Mouse (Mus musculus) thymus, postnatal 10 days (tissue): ENCODE data around the gene Krt9.
"Not testable (repeated sequence)": the region's sequence is repeated elsewhere in the genome, so short reads cannot be mapped to it uniquely, and the experiment has no call there.

Source experiments
- DNase-seq, 2 experiments: peaks; one replicate each; pipeline ENCODE4 v3.0.0; 2021; ENCODE audit warnings: low spot score in 2 of 2

Gene Krt9

DNA sequence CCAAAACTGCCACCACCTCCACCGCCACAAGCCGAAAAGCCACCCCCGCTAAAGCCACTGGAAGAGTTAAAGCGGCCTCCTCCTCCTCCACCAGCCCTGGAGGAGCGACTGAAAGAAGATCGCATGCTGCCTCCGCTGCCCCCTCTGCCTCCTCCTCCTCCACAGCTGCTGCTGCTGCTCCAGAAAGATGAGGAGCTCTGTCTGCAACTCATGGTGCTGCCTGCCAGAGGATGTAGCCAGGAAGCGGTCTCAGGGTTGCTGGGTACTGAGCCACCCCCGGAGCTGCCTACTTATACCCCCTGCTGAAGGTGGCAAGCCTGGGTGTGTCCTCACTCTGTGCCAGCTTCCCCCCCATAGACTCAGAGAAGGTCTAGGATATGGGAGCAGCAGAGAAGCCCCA lies at the start of gene Krt9:
TSS of gene Krt9 (minus strand) at position 255 of the 400 bp plus-strand sequence.
- DNase-seq = no peak

DNA sequence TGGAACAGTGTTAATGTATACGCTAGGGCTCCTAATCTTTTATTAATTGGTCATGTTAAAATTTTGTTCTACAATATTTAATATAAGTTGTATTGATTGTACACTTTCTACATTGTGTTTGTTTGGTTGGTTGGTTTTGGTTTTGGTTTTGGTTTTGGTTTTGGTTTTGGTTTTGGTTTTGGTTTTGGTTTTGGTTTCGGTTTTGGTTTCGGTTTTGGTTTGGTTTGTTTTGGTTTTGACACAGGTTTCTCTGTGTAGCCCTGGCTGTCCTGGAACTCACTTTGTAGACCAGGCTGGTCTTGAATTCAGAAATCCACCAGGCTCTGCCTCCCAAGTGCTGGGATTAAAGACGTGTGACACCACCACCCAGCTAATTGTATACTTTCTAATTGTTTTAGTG lies 47.2 kb upstream of the Krt9 start:
- not testable (repeated sequence) for DNase-seq

DNA sequence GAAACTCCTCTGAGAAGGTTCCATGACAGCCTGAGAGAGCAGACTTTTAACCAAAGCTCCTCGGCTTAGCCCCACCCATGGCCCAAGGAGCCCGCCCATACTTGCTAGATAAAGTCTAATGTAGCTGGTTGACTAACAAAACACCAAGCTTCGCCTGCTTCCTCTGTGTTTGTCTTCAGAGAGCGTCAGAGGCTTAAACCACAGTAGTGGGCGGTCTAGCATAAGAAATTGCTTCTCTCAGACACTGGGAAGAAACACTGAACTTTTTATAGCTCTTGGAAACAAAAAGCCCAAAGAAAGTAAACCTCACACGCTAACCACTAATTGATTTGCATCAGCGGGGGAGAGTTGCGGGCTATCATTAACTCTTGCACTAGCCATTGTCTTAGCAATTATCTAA lies 28.7 kb upstream of the Krt9 start:
- DNase-seq = no peak

DNA sequence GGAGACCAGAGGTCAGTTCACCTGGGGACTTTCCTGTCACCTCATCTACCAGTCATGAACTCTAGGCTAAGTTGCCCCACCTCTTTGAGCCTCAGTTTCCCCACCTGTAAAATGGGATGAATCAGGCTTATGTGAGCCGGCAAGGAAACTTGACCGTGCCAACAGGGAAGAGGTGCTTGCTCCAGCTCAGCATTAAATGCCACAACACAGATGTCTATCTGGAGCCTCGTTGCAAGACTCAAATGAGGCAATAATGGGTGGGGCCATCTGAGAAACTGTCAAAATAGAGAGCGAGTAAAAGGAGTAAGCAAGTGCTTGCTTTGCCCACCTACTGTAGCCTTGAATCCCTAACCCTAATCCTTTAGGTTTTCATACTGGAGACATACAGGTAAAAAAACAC lies 26.3 kb upstream of the Krt9 start:
- DNase-seq = no peak

DNA sequence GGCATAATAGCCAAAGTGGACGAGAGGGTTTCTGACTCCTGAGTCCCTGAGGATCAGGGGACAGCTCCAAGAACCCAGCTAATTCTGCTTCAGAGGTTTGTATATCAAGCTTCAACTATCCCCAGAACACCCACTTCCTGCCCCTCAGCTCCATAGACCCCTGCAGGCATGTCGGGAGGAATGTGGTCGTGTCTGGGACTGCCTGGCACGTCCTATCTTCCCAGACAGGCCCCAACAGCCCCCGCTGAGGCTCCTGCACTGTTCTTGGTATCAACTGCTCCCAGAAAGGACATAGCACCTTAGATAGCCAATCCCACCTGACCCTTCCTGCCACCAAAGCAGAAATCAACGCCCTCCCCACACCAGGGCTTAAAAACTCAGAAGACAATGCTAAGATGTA lies 15.5 kb upstream of the Krt9 start:
- DNase-seq = no peak

DNA sequence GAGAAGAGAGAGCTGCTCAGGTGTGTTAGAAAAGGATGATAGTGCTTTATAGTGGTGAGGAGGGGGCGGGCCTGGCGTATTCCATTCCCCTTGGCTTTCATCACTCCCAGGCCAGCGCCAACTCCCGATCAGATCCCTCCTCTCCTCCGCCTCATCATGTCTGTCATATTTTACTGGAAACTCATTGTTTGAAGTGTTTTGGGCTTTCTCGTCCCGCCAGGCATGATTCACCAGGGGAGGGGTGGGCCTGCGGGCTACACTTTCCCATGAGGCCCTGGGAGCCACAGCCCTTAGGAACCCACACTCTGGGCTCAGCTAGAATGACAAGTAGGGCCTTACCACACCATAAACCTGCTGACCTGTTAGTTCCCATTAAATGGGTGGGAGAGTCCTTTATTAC lies 14.5 kb upstream of the Krt9 start, which contains the start of gene Krt14:
TSS of gene Krt14 (minus strand) at position 51 of the 400 bp plus-strand sequence.
- DNase-seq = no peak

DNA sequence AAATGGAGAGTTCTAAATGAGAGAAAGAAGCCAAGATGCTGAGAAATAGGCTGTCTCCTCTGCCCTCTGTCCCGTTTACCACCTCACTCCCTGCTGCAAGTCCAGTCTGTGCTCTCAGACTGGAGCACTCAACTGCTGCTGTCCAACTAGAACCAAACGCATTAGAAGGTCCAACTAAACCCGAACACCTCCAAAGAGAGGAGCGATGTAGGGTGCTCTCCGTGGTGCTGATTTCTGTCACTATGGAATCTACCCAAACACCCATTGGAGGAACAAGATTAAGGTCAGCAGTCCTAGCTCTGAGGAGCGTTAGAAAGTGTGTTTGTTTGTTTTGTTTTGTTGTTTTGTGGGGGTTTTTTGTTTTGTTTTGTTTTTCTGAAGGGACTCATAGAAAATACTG lies 10.4 kb upstream of the Krt9 start:
- no peak for DNase-seq

DNA sequence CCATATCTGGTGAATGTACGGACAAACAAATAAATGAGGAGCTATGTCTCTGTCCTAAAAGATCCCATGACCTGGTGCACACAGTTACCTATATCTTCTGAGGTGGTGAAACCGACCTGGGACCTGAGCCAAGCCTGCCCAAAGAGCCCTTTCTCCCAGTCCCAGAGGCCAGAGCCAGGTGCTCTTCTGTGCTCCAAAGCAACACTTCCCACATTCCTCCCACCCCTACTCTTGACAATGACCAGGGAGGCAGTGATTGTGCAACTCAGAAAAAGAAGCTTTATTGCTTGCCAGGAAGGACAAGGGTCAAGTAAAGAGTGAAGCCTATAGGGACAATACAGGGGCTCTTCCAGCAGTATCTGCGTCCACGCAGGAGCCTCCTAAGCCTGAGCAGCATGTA lies 9.9 kb upstream of the Krt9 start:
- DNase-seq = no peak

DNA sequence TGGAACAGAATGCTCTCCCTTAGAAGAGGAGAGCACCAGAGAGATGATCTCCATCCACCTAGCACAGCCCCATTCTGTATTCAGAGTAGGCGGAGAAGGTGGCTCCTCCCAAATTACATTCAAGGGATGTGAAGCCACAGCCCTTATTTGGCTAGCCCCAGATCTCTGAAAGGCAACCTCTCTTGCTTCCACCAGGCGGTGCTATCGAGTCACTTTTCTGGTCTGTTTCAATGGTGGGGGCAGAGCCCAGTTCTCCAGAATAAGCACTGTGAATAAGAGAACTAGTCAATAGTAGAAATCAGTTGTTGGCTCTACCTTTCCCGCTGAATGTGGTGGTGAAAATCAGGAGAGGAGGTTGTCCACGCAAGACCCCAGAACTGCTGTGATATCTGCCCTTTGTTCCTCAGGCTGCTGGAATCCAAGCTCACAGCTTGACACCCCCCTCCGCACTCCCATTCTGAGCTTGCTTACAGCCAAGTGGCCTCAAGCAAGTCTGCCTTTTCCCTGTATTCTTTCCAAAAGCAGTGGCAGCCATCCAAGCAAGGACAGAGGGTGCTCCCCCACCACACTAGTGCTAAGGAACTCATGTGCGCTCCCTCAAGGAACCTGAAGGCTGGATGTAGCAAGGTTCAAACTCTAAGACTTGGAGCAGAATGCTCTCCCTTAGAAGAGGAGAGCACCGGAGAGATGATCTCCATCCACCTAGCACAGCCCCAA lies 7.2 kb upstream of the Krt9 start:
- DNase-seq = peak in 1 of 2 experiments; percentile 13

DNA sequence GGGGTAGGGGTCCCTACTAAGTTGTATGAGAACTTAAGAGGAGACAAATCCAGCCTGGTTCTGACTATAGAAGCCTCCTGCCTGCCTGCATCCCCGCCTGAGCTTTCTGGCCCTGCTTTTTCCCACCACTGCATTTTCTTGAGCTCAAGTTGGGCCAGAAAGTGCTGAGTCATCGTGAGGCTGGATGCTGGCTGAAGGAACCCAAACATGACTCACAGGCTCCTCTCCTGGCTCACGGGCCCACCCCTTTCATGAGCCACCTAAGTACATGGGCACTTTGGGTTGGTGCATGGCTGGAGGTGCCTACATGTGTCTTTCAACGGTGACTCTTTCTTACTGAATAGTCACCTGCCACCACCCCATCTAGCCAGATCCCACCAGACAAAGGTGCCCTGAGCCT lies 5.6 kb upstream of the Krt9 start:
- DNase-seq = no peak

DNA sequence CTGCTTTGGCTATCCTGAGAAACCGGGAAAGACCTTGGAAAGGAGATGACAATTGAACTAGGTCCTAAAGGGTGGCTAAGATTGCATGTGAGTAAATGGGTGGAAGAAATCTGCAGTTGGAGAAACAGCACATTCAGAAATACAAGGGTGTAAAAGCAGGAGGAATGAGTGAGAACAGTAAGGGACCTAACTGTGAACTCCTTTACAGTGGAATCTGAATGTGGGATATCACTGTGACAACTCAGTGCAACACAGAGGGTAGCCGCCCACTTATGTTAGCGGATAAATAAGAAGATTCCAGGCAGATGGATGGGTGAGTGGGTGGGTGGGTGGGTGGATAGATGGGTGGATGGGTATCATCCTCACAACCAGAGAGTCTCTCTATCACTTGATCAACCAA lies 1.2 kb downstream of the Krt9 start:
- no peak for DNase-seq

DNA sequence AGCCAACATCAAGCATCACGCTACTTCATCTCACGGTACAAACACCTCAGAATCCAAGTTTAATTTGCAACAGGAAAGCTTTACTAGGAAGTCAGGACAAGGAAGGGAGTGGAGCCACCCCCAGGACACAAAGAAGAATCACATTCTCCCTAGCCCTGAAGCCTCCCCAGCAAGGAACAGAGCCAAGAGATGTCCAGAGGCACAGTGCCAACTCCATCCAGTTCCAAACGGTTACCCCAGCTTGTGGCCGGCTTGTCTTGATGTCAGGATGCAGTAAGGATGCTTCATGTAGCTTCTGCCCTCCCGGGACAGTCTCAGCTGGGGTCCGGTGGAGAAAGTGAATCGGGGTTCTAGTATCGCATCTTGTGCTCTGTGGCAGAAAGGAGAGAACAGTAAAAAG lies 6.3 kb downstream of the Krt9 start:
- no peak for DNase-seq

DNA sequence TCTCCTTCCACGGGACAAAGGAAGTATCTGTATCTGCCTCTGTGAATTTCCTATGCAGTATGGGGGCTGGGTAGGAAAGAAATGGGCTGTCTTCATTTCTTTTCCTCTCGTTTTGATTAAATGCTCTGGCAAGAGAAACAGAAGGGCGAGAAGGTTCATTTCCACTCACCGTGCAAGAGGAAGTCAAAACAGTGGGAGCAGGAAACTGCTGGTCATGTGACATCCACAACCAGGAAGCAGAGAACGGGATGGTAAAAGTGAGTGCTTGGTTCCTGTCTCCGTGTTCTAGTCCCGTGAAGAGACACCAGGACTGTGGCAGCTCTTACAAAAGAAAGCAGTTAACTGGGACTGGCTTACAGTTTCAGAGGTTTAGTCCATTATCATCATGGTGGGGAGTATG lies 11.3 kb downstream of the Krt9 start:
- no peak for DNase-seq

DNA sequence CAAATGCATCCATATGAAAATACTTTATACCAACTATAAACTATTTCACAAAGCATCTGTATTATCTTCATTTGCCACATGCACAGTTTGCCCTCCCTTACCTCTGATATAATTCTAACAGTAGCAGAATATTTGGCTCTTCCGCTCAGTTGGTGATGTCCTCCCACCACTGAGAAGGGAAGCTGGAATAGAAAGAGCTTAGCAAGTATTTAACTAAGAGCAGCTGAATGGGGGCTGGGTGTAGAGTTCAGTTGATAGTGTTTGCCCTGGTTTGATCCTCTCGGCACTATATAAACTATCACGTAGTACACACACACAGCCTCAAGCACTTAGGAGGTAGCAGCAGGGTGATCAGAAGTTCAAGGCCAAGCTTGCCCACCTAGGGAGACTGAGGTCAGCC lies 13.8 kb downstream of the Krt9 start:
- DNase-seq = no peak

DNA sequence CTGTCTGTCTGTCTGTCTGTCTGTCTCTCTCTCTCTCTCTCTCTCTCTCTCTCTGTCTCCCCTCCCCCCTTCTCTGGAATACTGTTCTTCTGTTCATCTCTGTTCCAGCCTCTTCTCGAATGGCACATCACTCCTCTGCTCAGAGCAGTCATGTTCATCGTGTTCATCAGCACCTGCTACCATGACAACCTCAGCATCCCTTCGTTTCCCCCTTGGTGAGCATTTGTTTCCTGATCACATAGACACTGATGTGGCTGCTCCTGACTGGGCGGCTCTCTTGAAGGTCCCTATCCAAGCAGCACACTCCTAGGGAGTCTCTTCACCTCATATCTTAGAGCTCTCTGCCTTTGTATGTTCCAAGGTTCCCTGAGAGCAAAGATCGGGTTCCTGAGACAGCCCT lies 14.7 kb downstream of the Krt9 start:
- no peak for DNase-seq

DNA sequence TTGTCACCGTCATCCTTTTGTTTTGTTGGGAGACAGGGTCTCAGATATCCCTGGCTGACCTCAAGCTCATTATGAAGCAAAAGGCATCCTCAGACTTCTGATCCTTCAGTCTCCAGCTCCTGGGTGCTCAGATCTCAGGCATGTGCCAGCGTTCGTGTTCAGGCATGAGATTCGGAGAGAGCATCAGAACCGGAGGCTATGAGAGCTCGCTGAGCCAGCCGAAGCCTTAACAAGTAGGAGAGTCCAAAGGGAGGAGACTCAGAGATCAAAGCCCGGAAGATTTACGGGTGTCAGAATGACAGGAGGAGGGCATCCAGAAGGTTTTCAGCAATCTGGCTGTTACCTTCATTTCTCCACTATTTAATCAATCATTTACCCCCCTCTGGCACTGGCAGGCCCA lies 16.3 kb downstream of the Krt9 start:
- no peak for DNase-seq

DNA sequence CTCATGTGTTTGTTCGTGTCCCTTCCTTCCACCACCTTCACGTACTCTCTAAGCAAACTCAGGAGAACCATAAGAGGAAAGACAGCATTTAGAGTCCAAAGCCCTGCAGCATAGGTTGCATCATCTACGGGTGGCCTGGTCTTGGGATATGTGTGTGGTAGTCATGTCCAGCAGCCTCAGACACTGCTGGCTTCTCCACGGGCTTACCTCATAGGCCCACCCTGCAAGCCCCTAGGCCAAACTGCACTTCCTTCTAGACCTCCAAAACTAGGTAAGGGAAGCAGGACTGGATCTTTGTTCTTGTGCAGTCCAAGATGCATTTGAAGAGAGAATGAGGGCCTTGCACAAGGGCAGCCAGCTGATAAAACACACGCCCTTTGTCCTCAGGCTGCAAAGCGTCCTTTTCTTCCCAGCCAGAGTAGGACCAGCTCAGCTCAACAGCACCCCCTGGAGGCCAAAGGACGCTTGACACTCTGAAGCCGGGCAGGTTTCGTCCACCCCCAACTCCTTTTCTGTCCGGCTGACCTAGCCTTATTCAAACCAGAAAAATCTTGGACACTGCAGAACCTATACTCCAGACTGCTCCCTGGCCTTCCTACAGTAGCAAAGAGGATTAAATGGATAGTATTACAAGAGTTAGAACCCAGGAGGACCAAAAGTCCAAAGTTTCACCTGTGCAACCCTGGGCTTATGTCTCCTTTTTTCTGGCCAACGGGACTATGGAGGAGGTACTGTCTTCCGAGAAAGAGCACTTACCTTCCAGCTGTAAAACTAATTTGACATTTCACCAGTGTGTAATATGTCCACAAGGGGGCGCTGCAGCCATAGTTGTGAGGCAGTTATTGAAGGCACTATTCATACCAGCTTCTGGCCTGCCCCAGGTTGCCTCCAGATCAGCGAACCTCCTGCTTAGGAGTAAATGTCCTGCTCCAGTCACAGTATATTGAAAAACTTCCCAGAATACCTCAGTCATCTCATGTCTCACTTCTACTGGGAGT lies 24.0 kb downstream of the Krt9 start:
- DNase-seq = peak in 1 of 2 experiments; percentile 39

DNA sequence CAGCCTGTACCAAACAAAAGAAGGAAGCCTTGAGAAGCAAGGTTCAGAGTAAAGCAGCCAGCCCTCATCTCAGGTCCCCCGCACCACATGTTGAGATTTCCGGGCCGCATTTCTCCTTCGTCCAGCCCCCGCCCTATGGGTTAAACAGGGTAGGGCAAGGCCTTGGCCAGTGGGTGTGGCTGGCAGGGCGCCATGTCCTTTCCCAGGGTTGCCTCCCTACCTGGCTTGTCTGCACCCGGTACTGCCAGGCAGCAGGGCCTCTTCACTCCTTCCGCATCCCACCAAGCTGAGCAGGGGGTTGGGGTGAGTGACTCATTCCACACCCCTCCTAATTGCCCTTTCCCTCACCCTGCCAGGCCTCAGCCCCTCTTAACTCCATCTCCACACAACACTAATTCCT lies 25.0 kb downstream of the Krt9 start:
- no peak for DNase-seq

DNA sequence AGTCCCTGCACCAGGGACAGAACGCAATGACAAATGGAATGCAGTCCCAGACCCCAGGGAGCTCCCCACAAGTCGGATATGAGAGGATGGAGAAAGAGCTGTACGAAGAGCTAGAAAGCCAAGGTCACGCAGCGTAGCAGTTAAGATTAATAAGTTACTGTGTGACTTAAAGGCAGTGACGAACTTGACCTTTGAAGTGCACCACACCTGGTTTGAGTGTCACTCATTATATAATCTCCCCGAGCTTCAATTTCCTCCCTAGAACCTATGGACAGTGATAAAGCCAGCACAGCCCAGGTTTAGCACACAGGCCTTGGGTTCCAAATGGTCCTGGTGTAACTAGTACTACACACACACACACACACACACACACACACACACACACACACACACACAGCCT lies 28.7 kb downstream of the Krt9 start:
- no peak for DNase-seq

DNA sequence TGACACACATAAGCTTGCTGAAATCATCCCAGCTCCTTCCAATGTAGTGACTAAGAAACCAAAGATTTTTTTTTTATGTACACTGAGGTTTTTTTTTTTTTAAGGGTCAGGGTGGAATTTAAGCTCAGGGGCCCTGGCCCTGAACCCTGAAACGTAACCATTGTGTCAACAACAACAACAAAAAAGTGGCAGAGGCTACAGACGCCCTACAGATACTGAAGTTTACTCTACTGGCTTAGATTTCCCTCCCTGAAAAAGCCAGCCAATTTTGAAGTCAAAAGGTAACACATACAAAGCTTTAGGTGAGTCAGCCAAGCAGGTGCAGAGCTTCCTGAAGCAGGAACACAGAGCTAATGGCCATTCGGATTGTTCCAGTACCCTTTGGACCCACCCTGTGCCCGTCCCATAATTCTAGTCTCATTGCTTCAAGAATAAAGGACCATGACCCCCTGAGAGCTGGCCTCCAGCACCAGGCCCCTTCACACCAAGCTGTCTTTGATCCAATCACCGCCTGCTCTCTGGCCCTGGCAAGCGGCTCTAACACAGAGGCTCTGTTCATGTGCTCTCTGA lies 35.1 kb downstream of the Krt9 start:
- no peak for DNase-seq

DNA sequence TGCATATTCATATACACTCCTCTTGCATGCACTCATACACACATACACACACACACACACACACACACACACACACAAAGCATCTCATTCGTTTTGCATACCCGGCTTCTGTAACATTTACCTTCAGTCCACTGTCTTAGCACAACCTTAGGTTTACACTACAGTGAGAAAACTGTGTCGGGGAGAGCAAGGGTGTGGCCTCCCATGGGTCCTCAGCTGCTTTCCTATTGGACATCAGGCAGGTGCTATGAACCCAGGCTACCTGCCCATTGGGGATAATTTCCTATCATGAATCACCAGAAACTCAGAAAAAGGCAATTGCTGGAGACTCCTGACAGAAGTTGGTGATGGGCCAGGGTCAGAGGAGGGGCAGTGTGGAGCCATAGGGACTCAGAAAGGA lies 35.7 kb downstream of the Krt9 start:
- no peak for DNase-seq

DNA sequence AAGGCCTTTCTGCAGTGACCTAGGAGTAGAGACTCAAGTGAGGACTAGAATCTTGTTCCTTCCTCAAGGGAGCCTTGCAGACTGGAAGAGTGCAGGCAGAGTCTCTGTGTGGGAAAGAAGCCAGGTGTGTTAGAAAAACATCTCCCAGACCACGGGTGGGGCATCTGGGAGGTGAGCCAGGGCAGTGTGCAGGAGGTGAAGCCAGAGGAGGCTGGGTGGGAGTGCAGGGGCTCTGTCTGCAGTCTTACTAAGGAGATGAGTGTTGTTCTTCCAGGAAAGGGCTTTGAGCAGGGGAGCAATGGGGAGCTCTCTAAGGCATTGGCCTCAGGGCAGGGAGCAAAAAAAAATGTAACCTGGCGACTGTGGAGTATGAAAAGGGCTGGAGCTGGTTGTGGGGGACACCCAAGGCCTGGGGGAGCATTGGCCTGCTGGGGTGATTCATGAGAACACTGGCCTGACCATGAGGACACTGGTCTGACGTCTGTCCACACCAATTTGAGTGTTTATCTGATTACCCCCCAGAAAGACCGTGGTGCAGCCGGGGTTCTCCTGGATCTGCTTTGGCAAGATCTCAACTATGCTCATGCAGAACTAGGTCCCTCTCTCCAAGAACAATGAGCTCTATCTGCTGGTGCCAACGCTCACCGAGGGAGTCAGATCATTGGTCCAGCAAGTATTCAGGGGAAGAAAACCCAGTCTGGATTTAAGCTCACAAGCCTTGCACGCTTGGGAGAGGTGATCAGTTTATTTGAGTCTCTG lies 37.4 kb downstream of the Krt9 start:
- DNase-seq = no peak
